Mouse (Mus musculus) spleen, postnatal 14 days (tissue): ENCODE results near the gene Sars.

Experiments
- DNase-seq, 2 experiments: peaks; one replicate each; pipeline ENCODE4 v3.0.0; 2021 to 2022; ENCODE audit warnings: low spot score in 2 of 2

Sars gene

GRCm38 (mm10) chr3:108424944-108425623 is 19.9 kb downstream of the Sars start:
- DNase-seq = no peak

- DNase-seq = no peak
Measured at GRCm38 (mm10) chr3:108423844-108424801, 20.9 kb downstream of the Sars start.

- no peak for DNase-seq
Measured at GRCm38 (mm10) chr3:108423006-108423405, 22.0 kb downstream of the Sars start.

- DNase-seq = peak; percentile 48 to 58
Measured at GRCm38 (mm10) chr3:108415831-108416223, 29.2 kb downstream of the Sars start.

- no peak for DNase-seq
Measured at GRCm38 (mm10) chr3:108414857-108415830, 29.9 kb downstream of the Sars start, which contains the start of gene Celsr2. Gene Celsr2, minus strand, starts transcription at chr3:108415552.

- DNase-seq = no peak
Measured at GRCm38 (mm10) chr3:108413634-108414360, 31.2 kb downstream of the Sars start.

- no peak for DNase-seq
Measured at GRCm38 (mm10) chr3:108411754-108412121, 33.3 kb downstream of the Sars start.

DNA sequence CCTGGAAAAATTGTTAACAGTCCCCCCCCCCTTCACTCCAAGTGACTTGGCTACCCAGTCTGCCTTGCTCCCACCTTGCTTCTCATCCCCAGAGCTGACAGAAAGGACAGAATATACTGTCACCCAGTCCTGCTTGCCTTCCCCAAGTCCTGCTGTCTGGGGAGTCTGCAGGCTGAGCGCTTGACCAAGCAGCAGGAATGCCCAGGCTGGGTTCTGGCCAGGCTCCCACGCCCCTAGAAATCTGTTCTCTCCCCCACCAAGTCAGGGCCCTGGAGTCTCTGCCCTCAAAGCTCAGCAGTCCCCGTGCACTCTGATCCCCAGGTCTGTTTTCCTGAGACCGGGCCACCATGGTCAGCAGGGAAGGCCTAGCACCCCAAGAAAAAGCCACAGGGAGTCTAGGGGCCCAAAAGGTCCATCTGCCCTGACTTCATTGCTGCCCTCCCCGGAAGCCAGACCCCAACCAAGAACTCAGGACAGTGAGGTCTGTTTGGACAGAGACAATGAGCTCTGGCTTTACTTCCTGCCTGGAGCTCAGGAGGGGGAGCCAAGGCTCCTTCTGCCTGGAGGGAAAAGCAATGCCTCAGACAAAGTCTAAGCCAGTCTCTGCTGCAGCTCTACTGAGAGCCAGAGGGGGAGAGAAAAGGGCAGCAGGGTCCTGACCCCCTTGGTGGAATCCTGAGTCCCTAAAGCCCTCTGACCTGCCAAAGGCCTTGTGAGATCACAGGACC is 33.8 kb downstream of the Sars start:
- no peak for DNase-seq

DNA sequence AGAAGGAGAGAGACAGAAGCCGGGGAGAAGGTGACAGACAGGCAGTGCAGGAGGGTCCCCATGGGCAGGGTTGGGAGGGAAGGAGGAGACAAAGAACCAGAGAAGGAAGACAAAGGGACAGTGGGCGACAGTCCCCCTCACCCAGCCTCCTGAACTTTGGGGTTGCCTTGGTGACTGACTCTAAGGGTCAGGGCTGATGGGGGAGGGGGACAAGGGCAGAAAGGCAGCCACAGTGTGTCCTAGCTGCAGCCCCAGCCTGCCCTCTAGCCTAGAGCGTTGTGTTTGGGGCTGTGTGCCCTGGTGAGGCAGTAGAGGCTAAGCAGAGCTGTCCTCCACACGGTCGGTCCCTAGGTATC is 34.7 kb downstream of the Sars start:
- no peak for DNase-seq

DNA sequence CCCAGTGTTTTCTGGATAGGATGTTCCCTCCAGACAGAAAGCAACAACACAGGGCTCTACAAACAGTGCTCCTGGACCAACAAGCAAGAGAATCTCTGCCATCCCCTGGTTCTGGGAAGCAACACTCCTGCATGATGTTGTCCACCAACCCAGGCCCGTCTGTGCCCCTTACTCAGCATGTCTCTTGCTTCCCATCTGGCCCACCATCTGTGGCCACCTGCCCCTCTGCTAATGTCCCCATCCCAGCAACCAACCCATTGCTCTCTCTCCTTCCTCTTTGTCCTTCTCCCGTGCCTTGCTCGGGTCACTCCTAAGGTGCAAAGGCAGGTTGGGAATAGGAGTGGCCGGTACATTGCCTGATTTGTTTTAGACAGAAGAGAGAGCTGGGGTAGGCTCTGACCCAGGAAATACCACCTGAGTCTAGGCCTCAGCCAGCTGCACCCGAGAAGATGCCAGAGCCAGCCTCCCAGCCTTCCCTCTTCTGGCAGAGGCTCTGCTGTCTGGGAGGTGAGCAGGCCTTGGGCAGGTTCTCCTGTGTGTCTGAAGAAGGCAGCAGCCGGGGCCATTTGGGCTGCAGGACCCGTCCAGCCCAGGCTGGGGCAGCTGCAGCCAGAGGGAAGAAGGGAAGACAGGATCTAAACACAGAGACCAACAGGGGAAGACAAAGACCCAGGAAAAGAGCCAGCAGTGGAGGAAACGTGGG is 35.2 kb downstream of the Sars start:
- no peak for DNase-seq

- DNase-seq = no peak
Measured at GRCm38 (mm10) chr3:108408517-108409008, 36.4 kb downstream of the Sars start.

DNA sequence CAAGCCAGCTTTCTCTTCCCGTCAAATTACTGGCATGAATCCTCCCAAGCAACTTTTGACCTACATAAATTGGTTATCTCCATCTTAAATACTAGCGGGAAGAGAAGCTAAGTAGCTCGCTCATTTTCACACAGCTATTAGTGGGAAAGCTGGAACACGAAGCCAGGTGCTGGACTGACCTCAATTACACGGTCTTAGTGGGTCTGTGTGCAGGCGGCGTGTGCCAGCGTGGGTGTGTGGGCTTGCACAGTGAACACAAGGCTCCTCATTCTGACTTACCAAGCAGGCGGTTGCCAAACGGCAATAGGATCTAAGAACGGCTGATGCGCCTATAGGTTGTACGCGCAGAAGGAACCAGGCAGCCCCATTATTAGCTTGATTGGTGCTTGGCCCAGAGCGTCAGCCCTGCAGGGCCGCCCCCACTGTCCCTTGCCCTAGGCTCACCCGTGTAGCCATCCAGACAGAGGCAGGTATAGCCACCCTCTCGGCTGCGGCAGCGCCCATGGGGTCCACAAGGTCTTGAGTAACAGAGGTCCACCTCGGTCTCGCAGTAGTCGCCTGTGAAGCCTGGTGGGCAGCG is 38.6 kb downstream of the Sars start:
- no peak for DNase-seq

GRCm38 (mm10) chr3:108405536-108406305 is 39.3 kb downstream of the Sars start:
- no peak for DNase-seq

- DNase-seq = no peak
Measured at GRCm38 (mm10) chr3:108402528-108402920, 42.5 kb downstream of the Sars start.

- peak; percentile 74 to 84 for DNase-seq
Measured at GRCm38 (mm10) chr3:108401692-108402527, 43.1 kb downstream of the Sars start.

DNA sequence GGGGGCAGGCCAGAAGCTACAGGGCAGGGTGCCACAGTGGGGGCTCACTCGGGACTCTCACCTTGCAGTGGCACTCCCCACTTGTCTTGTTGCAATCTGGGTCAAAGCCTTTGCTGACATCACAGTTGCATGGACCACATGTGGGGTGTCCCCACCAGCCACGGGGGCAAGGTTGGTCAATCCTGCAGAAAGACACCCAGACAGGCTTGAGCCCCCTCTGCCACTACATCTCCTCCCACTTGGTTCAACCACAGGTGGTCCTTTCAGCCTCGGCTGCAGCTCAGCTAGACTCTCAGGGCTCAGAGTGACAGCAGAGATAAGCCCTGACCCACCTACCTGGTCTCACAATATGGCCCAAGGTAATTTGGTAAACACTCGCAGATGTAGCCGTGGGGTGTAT is 44.6 kb downstream of the Sars start:
- DNase-seq = no peak

DNA sequence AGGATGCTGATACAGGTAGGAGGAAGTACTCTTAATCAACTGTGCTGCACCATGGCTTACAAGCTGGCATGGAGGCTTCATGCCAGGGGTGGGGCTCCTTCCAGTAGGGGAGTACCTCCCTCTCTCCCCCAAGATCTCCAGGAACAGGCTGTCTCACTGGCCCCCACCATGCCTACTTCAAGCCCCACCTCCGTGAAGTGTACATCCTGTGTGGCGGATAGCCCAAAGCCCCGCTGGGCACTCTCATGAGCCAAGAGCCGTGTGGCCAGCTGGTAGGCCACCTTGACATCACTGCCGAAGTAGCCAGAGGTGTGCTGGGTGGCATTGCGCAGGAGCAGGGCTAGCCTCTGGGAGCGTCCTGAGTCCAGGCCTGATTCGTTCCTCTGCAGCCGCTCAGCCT is 46.7 kb downstream of the Sars start:
- no peak for DNase-seq

DNA sequence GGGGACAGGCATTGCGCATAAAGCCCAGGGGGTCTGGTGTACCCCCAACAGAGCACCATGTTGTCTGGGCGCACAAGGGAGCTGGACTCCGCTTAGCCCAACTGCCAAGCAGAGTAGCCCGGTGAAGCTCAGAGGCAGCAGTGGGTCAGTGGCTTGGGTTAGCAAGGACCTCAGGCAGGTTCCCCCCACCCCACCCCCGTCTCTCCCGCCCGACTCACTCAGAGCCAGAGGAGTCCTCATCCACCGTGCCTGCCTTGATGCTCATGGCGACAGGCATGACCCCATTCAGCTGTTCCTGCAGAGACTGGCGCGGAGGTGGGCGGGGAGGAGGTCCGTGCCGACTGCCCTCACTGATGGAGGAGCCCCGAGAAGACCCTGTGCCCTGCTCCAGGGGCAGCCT is 52.2 kb downstream of the Sars start:
- DNase-seq = no peak
